Mouse (Mus musculus) bone marrow macrophage, adult 2 months (primary cell): ENCODE data around the gene Atg7.

Experiments used
- CTCF ChIP-seq: IDR thresholded peaks from 2 replicates; pipeline ENCODE4 v1.5.1; 2012; ENCODE audit warnings: low read depth, mild to moderate bottlenecking, low read length, moderate library complexity
- POLR2A ChIP-seq: IDR thresholded peaks from 2 replicates; pipeline ENCODE4 v1.6.1; 2012; ENCODE audit warnings: mild to moderate bottlenecking, low read depth, low read length, borderline replicate concordance

GRCm38 (mm10) chr6:114722046-114722445 lies 79.1 kb downstream of the Atg7 start:
- no peak for TF ChIP-seq POLR2A
- no peak for TF ChIP-seq CTCF
